Mouse (Mus musculus) A20 (cell line): ENCODE measurements around the gene Pik3c2g.

Experiments
- DNase-seq: peaks from one replicate; pipeline ENCODE4 v3.0.0-alpha.2; 2011; ENCODE audit warnings: low read depth, low spot score

Pik3c2g gene

GRCm38 (mm10) chr6:139586892-139587291 is at the start of gene Pik3c2g:
TSS of gene Pik3c2g (plus strand) at chr6:139587221.
- DNase-seq = no peak

- DNase-seq = no peak
Observed at GRCm38 (mm10) chr6:139538469-139538868, 48.6 kb upstream of the Pik3c2g start.

DNA sequence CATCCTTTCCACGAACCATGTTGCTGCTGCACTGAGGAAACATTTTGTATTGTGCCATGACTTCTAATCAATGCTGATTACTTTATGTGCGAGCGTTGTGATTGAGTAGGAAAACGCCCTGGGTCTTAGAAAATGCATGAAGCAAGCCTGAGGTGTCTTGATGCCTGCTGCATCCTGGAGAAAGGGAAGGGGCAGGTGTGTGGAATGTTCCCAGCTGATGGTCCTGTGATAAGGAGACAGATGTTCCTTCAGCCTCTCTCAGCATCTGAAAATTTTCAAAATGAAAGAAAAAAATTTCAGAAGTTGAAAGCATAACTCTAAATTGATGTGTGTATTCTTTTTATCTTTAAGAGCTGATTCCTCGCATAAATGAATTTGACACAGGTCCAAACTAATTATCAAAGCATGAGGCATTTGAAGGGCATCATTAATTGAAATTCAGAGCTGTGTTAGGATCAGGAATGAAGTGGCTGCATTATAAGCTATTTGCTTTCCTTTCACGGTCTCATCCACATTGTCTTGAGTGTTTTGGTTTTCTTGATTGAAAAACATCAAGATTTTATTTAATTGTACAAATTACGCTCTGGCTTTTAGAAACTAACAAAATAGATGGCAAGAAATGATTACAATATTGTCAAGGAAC is 31.4 kb upstream of the Pik3c2g start:
- DNase-seq = no peak

- no peak for DNase-seq
Observed at GRCm38 (mm10) chr6:139569211-139569610, 17.8 kb upstream of the Pik3c2g start.

GRCm38 (mm10) chr6:139575854-139576253 is 11.2 kb upstream of the Pik3c2g start:
- DNase-seq = no peak

DNA sequence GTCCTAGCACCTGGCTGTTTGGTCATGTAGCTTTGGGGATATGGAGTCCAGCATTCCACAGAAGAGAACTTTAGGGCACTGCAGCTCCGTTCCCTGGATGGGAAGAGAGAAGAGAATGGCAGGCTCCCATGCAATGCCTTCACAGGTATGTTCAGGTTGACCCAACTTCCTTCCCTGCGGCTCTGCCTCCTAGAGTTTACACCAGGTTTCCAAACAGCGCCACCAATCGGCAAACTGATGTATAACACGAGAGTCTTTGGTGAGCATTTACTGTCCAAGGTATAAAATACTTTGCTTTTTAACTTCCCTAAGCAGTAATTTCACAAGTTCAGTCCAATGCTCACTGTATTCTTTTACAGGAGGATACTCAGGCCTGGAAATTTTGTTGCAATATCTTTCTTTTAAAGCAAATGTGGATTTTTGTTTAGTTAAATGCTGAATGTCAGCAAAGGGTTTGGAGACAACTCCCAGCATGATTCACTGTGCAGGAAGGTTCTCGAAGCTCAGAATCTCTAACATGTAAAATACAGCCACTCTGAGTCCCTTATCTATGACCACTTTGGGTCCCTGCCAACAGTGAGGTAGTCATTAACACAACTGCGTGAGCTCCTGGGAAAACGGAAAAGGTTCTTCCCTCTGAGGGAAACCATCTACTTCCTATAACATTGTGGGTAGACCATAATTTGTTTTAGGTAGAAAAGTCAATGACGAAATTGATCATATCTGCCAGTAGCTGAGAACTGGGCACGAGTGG is 10.6 kb upstream of the Pik3c2g start:
- DNase-seq = no peak

DNA sequence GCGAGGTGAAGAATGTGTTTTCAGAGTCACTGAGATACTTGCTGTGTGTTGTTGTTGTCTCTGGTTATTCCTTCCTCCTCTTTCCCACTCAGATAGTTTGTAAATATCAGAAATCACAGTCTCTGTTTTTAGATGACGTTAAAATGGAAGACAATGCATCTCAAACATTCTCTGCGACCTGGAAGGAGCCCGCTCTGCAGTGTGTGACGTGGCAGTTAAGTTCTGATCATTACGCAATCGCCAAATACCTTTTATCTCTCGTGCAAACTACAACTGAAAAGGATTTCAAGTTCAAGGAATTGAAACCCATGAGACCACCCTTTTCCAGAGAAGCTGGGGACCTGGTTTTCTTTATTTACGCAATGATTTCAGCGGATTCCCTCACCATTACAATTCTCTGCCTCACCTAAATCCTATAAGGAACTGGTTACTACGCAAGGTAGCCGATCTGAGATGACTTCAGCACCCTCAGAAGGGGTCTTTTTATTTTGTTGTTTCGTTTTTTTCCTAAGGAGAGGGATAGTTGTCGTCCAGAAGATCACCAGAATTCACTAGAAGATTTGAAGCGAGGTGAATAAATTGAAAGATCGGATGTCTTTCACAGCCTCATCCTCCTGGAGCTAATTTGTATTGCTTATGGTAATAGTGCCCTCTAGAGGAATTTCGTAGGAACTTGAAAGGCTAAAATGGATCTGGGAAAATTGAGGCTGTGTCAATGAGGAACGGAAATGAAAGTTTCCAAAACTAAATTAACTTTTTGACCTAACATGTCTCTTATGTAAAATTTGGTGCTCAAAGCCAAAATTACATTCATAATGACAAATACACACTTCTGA is 9.8 kb upstream of the Pik3c2g start:
- no peak for DNase-seq

GRCm38 (mm10) chr6:139587478-139587877 is 457 bp downstream of the Pik3c2g start:
- no peak for DNase-seq

GRCm38 (mm10) chr6:139588409-139588808 is 1.4 kb downstream of the Pik3c2g start:
- no peak for DNase-seq

DNA sequence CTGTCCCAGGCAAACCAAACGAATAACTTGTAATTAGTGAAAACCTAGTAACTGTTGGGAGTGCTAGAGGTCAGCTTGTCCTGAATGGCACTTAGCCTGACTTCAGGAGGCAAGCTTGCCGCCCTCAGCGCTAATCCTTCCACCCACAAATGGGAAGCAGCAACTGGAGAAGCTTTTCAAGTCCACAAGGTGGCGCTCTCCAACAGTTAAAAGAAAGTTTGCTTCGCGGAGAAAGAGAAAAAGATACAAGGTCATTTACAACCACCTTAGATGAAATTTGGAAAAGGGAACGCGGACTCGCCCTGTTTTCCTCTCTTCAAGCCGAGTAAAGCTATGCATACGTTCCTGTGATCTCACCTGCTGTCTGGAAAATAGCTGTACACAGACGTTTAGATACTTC is 2.3 kb downstream of the Pik3c2g start:
- DNase-seq = no peak

- DNase-seq = no peak
Observed at GRCm38 (mm10) chr6:139589854-139590253, 2.8 kb downstream of the Pik3c2g start.

- no peak for DNase-seq
Observed at GRCm38 (mm10) chr6:139592081-139592480, 5.1 kb downstream of the Pik3c2g start.

DNA sequence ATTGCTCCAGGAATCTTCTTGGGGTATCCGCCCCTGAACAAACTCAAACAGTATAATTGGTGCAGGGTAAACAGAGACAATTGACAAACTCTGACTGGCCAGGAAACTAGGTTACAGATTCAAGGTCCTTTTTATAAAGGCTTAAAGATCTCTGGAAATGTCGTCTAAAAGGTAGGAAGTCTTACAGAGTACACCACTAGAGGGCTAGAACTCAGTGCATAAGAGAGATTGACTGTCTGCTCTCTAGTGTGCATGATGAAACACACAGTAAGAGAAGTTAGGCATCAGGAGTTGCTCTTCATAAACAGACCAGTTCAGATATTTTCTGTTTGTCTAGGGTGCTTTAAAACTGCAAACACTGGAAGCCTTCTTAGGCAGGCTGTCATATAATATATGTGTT is 9.4 kb downstream of the Pik3c2g start:
- DNase-seq = no peak

- no peak for DNase-seq
Observed at GRCm38 (mm10) chr6:139599216-139599615, 12.2 kb downstream of the Pik3c2g start.

DNA sequence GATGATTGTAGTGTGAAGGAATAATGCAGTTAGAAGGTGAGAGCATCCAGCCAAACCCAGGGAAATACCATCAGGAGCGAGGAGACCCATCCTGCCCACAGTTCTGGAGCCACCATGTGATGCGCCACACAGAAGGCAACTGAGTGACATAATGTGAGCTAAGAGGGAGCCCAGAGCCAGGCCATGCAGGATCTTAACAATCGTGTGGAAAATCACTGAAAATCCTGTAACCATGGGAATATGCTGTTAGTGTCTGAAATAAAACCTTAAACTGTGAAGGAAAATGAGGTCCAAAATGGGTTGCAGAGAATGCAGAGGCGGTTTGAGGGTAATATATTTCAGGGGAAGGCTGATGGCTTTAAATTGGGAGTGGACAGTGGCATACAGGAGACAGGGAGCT is 31.8 kb downstream of the Pik3c2g start:
- no peak for DNase-seq

DNA sequence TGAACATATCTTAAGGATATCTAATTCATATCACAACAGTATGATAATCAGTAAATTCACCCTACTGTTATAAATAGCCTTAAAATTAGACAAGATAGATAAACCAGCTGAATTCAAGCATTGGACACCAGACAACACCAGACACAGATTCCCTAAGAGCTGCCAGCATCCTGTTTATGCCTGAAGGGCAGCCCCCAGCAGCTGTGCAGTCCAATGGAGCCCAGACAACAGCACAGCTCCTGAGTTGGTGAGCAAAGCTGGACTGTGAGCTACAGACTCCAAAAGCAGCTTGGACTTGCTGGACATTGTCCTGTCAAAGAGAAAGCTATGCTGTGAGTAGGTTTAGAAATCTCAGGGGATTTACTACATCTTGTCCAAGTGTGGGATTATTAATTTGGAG is 37.7 kb downstream of the Pik3c2g start:
- DNase-seq = no peak

GRCm38 (mm10) chr6:139634561-139634960 is 47.5 kb downstream of the Pik3c2g start:
- DNase-seq = no peak

- no peak for DNase-seq
Observed at GRCm38 (mm10) chr6:139655399-139655798, 68.4 kb downstream of the Pik3c2g start.

GRCm38 (mm10) chr6:139662462-139662861 is 75.4 kb downstream of the Pik3c2g start:
- no peak for DNase-seq

GRCm38 (mm10) chr6:139718416-139718984 is 131.5 kb downstream of the Pik3c2g start:
- DNase-seq = no peak

DNA sequence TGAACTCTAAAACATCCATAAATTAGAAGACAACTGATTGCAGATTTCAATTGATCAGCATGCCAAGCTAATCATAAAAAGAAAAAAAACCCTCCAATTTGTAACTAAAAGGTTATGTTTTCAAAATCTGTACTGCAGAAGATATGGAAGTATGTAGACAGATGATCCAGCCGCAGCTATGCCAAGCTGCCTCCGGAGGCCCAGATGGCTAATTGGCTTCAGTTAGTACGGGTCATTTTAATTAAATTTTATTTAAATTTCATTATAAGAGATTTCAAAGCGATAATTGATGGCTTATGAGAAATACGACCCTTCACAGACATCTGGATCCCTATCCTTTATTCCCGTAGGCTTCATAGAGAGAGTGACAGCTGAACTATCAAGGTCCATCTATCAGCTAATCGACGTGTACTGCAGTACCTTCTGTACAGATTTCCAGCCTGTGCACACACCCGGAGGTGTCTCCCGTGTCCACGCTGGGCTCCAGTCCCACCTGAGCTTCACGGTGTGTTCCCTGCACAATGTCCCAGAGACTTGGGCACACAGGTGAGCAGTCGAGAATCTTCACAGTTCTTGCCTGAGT is 132.7 kb downstream of the Pik3c2g start:
- no peak for DNase-seq
